Mouse (Mus musculus) fat pad, adult 2 months (tissue): ENCODE measurements around the gene Hectd1.

Experiments used
- DNase-seq: peaks from one replicate; pipeline ENCODE4 v3.0.0-alpha.2; 2011; ENCODE audit warnings: low read depth, low spot score; ENCODE audit errors: extremely low read depth

Hectd1 gene

GRCm38 (mm10) chr12:51829290-51830076, at the start of gene Hectd1:
Gene Hectd1, minus strand, starts transcription at chr12:51829536.
- no peak for DNase-seq

- DNase-seq, result no peak
Observed at GRCm38 (mm10) chr12:51871446-51872144, 42.3 kb upstream of the Hectd1 start.

GRCm38 (mm10) chr12:51869511-51869910, 40.2 kb upstream of the Hectd1 start:
- DNase-seq, result no peak

DNA sequence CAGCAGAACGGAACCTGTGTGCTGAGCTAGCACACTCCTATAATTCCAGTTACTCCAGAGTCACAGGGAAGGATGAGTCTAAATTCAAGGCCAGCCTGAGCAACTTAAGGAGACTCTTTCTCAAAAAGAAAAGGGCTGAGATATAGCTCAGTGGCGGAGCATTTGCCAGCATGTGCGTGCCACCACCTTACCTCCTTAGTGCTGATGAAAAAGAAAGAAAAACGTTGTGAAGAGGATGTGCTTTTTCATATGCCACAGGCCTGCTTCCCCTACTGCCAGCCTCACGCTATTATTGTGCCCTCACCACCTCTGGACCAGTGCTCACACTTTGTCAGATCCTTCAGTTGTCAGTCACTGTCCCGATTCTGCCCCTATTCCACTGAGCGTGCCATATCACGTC, 37.7 kb upstream of the Hectd1 start:
- DNase-seq, result no peak

GRCm38 (mm10) chr12:51866226-51866910, 37.0 kb upstream of the Hectd1 start:
- DNase-seq, result no peak

GRCm38 (mm10) chr12:51865790-51866179, 36.4 kb upstream of the Hectd1 start:
- no peak for DNase-seq

- DNase-seq, result no peak
Observed at GRCm38 (mm10) chr12:51865061-51865789, 35.9 kb upstream of the Hectd1 start.

DNA sequence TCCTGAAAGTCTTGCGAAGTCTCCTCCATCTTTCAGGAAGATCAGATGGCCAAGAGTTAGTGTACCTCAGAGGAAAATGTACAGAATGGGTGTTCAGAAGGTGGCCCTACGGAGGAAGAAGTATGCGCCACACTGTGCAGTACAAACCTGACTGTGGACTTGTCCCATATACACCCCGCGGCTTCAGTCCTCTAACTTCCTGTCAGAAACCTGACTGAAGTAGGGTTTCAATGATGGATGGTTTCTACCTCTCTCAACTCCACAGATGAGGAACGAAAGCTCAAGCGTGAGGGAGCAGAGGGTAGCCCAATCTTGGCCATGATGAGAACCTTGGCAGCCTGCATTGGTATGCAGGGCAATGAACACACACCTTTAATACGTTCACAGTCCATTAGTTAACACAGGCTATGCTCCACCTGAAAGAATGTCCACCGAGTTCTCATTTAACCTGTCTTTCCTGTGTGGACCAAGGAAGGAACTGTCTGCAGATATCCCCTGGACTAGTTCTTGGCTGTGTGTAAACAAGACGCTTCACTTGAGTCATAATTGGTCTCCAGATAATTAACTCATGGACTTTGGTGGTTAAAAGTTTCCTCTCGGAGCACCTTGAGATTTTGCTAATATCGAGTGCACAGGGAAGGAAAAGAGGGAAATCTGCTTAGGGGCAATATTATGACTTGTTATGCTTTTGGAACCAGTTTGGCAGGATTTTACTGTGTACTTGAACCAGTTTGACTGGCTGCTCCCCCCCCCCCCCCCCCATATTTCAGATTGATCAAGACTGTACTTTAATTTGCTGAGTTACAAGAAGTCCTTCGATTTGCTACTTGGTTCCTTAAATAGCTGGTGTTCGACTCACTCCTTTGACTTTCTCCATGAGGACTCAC, 34.0 kb upstream of the Hectd1 start:
- no peak for DNase-seq

GRCm38 (mm10) chr12:51858134-51859028, 29.0 kb upstream of the Hectd1 start:
- no peak for DNase-seq

DNA sequence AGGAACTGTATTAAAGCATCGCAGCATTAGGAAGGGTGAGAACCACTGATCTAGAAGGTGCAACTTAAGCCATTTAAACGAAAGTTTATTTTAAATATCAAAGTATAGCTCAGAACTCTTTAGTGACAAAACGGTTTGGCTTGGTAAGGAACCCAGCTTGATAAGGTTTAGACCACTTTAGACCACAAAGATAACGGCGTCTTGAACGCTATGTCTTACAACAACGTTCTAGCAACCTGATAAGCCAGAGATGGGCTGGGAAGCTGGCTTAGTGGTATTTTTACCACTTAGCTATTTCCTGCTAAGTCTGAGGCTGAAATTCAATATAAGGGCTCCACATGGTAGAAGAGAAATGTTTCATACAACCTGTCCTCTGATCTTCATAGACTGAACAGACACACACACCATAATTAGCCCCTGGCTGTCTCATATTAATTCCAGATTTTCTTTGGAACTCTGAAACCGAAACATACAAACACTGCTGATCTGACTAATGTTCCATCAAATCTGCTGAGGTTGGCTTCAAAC, 27.5 kb upstream of the Hectd1 start:
- no peak for DNase-seq

- DNase-seq, result no peak
Observed at GRCm38 (mm10) chr12:51855872-51856271, 26.5 kb upstream of the Hectd1 start.

DNA sequence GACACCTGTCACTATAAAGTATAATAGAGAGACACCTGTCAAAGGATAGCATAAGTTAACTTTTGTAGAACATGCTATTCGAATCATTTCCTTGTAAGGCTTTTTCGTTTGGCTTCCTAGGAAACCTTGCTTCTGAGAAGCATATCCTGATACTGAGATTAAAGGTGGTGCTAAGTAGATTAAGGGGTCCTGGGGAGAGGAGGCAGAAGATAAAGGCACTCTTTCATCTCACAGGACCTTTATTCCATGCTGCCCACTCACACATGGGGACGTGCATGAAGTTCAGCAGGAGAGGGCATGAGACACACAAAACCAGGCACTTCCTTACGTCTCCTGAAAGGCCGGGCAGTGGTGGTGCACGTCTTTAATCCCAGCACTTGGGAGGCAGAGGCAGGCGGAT, 26.1 kb upstream of the Hectd1 start:
- no peak for DNase-seq

- no peak for DNase-seq
Observed at GRCm38 (mm10) chr12:51851617-51852016, 22.3 kb upstream of the Hectd1 start.

GRCm38 (mm10) chr12:51851155-51851554, 21.8 kb upstream of the Hectd1 start:
- DNase-seq, result no peak

GRCm38 (mm10) chr12:51850339-51850738, 21.0 kb upstream of the Hectd1 start:
- DNase-seq, result no peak

DNA sequence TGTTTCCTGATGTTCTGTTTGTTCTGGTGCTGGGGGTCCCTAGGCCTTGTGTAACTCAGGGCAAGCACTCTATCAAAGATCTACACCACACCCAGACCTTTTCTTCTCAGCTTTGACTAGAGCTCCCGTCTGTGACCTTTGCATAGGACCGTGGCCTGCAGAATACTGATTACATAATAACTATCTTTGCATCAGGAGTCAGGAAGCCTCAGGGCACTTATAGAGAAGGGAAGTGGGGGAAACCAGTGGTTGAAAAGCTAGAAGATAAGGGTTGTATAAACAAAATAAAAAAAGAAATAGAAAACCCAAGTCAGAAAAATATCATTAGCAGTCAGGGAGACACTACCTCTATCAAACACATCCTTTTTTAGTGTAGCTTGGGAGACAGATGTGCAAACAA, 20.6 kb upstream of the Hectd1 start:
- no peak for DNase-seq

DNA sequence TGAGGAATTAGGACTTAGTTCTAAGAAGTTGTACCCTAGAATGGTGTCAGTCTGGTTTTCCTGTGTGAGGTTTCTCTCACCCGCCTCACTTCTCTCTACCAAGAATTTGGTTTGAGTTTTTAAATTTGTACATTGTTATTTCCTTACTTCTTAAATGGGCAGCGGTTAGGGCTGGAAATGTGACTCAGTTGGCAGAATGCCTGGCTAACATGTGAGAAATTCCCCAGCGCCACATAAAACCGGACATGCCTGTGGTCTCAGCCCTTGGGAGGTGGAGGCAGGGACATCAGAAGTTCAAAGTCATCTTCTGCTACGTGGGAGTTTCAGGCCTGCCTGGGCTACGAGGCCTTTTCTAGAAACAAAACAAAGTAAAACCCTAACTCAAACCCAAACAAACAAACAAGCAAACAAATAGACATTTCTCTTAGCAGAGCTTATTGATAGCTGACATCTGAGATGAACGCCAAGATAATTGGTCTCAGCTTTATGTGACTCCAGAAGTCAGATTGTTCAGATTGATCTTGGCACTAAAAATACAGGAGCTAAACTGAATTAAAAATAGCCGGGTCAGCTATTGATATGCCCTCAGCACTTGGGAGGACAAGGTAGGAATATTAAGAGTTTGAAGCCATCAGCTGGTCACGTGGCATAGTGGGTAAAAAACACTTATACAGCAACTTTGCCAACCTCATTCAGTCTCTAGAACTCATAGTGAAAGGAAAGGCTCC, 18.8 kb upstream of the Hectd1 start:
- DNase-seq, result no peak

GRCm38 (mm10) chr12:51845261-51845660, 15.9 kb upstream of the Hectd1 start:
- no peak for DNase-seq
